Mouse (Mus musculus) right cerebral cortex, adult 2 months (tissue): Measurements from ENCODE around the gene Fpr2.
"Not testable (repeated sequence)": the region's sequence is repeated elsewhere in the genome, so short reads cannot be mapped to it uniquely, and the experiment has no call there.

ENCODE experiments used
- DNase-seq, 2 experiments: peaks; one replicate each; pipeline ENCODE4 v3.0.0; 2021 to 2022; ENCODE audit warnings: low spot score in 2 of 2

The Fpr2 gene

DNA sequence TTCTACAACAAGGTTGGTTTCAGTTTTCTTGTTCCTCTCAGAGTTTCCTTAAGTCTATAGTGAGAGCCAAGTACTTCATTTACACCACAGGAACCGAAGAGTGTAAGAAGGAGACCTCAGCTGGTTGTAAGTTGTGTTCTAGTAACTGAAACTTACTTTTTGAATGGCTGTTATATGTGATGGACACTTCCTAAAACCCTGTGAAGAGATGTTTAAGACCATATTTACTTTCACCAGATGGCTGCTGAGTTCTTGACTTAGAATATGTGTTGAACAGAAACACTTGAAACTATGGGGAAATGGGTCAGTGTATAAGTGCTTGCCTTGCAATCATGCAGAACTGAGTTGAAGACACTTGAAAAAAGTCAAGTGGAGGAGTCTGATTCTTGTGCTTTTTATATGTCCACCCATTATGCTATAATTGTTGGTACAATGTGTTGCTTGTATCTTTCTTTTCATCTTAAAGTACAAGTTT is at the start of gene Fpr2, which contains the start of gene Fpr3:
TSS of gene Fpr2 (plus strand) at position 51 of the 475 bp plus-strand sequence.
TSS of gene Fpr3 (plus strand) at position 79 of the 475 bp plus-strand sequence.
- no peak for DNase-seq

DNA sequence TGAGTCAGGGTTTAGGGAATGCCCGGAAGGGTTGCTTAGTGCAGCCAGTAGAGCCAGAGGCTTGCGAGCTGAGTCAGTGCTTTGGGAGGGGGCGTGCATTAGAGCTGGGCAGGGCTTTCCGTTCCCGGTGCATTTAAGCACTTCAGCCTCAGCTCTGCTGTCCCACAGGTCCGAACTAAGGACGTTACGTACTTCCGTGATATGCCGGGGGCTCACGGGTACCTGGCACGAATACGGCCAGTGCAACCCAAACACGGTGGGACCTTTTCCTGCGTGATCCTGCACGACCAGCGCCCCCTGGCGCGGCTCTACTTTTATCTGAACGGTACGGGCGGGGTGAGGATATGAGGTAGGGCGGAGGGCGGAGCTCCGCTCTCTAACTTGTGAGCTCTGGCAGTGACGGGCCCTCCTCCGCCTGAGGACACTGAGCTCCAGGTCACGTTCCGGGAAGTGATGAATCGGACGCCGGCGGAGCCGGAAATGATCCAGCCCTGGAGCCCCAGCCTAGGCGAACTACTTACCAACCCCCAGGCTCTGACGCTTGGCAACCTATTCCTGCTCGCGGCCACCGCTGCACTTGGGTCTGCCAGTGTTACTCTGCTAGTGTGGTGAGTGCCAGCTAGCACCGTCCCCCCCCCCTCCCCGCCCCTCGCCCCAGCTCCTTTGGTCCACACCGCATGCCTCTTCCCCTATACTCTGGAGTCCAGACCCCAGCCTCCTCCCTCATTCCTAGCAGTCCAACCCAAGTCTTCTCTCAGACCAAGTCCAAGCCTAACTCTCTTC is 49.5 kb upstream of the Fpr2 start:
- DNase-seq: peak; percentile 94 to 96

DNA sequence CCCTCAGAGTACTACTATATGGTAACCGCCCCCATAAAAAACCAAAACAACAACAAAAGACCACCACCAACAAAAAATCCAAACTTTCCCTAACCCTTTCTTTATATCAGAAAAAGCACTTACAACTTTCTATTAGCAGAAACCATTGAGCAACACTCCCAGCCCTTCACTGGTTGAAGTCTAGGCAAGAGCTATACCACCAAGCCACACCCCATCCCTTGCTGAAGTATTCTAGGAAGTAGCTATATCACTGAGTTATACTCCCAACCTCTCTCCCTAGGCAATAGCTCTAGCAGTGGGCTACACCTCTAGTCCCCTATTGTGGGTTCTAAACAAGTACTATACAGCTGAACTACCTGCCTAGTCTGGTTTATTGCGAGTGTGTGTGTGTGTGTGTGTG is 48.3 kb upstream of the Fpr2 start:
- DNase-seq: no peak

DNA sequence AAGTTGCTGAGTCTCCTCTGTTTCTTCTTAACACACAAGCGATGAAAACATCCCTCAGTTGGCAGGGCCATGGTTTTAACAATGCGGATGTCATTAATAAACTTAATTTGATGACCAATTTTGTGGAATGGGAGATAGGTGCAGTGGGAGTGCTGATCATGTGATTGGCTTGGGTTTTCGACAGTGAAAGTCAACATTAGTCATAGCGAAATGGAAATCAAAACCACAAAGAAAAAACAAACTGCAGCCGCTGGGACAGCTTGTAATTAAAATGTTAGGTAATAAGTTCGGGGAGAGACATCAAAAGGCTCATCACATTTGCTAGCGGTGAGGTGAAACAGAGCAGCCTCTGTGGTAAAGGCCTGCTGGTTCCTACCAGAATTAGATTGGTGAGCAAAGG is 46.8 kb upstream of the Fpr2 start:
- DNase-seq: no peak

DNA sequence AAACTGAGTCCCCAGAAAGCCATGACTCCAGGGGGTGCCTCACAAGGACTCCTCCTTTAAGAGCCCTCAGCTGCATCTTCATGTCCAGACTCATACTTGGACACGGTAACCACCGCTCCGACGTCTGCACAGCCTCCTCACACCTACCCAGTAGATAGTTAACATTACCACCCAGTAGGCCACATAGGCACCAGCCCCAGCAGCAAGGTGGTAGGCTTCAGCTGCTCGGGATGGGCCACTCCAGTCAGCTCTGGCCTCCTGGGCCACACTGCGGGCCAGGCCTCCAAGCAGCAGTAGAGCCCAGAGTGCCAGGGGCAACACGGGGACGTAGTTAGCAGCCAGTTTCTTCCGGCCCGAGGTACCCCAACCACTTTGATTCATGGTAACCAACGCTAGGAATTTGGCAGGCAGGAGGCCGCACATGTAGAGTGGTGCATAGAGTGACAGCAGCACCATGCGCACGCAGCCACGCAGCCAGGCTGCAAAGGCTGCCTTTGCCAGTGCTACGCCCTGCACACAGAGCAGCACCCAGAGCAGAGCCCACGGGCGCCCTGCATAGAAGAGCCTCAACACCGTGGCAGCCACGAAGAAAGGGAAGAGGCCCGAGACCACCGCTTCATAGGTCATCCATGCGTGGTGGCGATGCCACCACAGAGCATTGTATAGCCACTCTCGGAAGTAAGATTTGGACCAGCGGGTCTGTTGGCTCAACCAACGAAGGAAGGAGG is 43.9 kb upstream of the Fpr2 start:
- DNase-seq: no peak

DNA sequence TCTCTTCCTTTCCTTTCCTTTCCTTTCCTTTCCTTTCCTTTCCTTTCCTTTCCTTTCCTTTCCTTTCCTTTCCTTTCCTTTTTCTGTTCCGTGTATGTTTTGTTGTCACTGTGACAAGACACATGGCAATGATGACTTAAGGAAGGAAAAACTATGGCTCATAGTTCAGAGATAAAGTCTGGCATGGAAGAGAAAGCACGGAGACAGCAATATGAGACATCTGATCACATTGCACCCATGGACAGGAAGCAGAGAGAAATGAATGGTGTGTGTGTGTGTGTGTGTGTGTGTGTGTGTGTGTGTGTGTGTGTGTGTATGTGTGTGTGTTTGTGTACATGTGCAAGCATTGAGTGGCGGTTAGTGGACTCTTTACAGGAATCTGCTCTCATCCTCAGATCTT is 43.0 kb upstream of the Fpr2 start:
- DNase-seq: not testable (repeated sequence)

DNA sequence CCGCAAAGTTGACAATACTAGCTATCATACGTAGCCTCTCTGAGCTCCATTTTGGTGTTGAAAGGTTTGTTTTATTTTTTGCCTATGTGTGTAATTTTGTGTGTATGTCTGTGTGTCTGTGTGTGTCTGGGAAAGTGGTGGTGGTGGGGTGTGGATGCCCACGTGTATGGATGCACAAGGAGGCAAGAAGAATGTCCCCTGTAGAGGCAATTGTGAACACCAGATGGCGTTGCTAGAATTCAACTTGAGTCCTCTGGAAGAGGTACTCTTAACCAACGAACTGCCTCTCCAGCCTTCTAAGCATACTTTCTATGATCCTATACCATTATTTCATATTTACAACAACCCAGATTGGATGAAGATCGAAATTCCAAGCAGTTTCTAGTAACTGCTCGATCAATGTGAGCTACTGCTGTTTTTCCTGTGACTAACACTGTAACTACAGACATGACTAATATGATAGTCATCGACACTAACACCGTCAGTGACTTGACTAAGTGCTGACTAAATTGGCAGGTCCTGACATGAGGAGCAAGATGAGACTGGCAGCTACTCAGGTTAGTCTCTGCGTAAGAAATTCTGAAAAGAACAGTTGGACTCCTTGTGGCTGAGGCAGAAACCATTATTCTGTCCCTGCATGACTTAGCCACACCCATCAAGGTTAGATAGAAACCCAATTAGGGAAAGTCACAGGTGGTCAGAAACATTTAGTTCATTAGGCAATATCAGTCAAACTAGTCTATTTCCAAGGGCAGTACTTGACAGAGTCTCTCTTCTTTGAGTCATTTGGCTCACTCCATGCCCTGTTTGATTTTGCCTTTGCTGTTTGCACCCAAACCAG is 42.2 kb upstream of the Fpr2 start:
- DNase-seq: peak; percentile 39 to 50

DNA sequence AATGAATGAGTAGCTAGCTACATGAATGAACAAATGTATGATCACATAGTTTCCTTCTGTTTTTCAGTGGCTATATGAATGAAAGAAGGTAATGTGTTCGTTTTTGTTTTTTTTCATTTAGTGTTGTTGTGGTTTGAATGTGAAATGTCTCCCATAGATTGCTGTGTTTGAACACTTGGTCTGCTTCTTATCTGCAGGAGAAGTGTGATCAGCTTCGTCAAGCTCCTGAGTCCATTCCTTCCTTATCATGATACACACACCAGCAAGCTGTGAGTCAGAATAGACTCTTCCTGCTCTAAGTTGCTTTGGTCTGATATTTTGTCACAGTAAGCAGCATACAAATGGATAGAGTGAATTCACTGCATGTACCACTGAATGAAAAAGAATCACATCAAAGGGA is 38.6 kb upstream of the Fpr2 start:
- DNase-seq: no peak

DNA sequence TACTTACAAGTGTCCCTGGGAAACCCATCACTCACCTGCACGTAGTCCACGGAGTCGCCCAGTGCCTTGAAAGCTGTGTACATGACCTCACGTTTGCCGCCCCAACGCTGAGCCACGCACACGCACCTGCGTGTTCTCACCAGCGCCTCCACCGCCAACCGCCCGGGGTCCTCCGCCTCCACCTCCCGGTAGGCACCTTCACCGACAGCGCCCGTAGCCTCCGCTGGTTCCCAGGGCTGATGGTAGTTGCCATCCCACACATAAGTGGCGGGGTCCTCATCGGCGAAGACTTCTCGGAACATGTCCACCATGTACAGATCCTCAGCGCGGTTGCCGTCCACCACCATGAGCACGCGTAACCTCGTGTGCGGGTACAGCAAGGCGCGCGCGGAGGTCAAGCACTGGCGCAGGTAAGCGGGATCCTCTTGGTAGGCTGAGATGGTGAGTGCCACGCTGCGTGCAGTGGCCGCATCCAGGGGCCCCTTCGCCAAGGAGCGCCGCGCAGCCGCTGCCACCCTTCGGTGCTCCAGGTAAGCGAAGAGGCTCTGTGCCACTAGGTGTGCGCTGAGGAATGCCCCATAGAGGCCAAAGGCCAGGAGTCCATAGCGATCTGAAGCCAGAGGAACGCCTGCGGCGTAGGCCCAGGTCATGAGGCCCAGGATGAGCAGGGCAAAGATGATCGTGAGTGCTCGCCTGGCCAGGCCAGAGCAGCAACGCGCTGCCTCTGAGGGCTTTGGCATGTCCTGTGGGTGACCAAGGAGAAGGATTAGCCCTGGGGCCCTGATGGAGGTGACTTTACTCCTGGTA is 37.5 kb upstream of the Fpr2 start:
- DNase-seq: peak in 1 of 2 experiments; percentile 30

DNA sequence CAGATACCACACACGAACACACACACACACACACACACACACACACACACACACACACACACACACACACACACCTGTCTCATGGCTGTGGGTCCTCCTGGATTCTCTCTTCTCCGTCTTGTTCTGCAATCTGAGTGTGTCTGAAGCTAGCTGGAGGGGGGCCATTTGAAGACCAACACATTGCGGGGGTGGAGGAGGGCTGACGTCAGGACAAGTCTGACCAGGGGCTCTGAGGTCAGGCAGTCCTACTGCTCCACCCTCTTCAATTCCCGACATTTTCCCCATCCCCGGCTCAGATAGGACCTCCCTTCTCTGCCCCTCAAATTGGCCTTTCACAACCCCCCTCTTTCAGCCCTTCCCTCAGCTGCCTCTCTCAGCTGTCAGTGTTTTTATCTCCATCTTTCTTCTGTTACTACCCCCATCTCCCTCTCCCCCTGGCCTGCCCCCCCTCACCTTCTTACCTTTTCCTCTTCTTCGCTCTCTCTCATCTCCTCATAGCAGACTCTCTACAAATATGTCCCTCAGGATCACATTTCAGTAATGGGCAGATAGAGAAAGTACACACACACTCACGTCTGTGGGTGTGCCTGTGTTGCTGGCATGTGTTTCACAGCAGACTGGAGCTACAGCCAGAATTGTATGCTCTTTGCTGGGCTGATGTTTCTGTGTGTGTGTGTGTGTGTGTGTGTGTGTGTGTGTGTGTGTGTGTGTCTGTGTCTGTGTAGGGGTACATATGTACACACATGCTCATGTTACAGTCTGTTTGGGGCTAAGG is 32.4 kb upstream of the Fpr2 start, which contains the start of gene Has1:
TSS of gene Has1 (minus strand) at position 142 of the 775 bp plus-strand sequence.
- DNase-seq: no peak

DNA sequence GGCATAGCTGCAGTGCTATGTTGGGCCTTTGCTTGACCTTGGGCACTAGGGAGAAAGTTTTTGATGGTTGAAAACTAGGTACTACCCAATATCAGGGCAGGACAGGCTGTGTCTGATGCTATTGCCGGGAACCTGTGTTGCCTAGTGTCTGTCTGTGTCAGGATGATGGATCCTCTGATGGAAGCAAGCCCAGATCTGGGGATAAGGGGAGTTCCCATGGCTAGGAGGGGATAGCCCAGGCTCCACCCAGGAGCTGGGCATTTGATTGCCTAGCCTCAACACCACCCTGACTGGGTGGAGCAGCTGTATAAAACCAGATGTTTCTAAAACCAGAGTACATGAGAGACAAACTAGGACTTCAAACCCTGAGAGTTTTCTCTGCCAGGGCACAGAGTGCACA is 31.0 kb upstream of the Fpr2 start:
- no peak for DNase-seq

DNA sequence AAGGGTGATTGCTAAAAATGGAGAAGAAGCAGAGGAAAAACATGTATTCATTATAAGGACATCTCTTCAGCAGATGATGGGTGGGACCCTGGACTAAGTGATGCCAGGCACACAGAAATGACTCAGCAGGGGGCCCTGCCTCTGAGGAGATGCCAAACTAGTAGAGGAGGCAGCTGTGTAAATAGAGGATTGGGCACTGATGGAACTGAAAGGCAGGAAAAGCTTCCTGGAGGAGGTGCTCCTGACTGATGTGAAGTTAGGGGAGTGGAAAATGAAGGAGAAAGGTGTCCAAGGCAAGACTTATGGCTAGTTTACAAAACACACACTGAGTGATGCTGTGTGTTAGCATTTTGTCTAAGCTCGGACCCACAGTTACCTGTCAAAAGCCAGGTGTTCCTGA is 30.2 kb upstream of the Fpr2 start:
- no peak for DNase-seq

DNA sequence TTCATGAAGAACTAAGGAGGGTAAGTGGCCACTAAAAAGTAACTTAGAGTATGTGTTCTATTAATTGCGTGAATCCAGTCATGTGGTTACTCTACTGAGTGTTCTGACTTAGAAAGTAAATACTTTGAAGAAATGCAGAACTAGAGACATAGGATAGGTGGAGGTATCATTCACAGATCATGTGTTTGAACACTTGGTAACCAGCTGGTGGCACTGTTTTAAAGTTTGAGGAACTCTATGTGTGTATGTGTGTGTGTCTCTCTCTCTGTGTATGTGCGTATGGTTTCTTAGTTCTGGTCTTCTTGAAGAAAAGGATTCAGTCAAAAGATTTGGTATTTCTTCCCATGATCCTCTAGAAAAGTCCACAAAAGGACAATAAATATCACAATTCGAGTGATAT is 27.5 kb upstream of the Fpr2 start:
- DNase-seq: no peak

DNA sequence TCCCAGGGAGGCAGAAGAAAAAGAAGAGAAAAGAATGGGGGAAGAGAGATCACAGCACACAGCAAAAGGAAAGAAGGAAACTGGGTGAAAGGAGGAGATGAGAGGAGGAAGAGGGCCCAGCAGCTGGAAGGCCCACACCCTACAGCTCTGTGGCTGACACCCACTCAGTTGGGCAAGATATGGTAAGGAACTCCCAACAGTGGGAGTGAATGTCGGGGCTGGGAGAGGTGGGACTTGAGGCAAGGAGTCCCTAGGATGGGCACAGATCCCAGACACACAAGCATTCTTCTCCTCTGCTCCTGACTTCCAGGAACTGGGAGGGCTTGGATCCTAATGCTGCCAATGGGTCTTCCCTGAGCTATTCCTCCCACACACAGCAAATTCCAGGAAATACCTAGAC is 25.3 kb upstream of the Fpr2 start:
- no peak for DNase-seq

DNA sequence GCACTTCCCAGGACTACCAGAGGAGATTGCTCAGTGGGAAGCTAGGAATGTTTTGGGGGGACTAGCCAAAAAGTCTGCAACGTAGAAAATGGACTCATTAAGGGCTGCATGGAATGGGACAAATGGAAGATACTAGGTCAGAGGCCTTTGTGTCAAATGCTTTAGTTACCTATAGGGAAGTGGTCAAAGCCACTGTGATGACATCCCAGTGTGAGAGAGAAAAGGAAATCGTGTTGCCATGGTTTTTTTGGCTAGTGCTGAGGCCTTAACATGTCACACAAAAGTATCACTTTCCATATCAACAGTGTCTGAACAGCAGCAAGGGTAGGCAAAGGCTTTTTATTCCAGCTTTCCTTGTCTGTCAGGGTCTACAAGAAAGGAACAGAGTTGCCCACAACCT is 22.5 kb upstream of the Fpr2 start:
- DNase-seq: no peak

DNA sequence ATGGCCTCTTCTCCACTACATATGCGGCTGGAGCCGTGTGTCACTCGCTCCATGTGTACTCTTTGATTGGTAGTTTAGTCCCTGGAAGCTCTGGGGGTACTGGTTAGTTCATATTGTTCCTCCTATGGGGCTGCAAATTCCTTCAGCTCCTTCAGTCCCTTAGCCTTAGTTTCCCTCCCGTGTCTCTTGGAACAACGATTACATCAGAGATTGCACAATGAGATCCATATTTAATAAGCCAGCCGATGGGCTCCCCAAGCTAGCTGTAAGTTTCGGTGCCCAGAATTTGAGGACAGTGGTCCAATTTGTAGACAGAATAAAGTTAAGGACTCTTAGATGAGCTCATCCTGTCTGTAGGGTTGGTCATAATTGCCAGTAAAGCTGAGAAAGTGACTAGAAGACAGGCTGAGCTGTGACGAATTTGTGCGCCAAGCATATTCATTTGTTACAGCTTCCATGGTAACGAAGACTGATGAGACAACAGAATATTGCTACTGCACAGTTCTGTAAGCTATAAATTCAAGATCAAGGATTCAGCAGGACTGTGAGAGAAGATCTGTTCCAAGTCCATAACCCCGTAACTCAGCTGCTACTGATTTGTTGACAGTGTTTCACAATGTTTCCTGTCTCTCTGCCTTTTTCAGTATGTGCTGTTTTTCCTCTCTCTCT is 20.7 kb upstream of the Fpr2 start:
- DNase-seq: peak in 1 of 2 experiments; percentile 15

DNA sequence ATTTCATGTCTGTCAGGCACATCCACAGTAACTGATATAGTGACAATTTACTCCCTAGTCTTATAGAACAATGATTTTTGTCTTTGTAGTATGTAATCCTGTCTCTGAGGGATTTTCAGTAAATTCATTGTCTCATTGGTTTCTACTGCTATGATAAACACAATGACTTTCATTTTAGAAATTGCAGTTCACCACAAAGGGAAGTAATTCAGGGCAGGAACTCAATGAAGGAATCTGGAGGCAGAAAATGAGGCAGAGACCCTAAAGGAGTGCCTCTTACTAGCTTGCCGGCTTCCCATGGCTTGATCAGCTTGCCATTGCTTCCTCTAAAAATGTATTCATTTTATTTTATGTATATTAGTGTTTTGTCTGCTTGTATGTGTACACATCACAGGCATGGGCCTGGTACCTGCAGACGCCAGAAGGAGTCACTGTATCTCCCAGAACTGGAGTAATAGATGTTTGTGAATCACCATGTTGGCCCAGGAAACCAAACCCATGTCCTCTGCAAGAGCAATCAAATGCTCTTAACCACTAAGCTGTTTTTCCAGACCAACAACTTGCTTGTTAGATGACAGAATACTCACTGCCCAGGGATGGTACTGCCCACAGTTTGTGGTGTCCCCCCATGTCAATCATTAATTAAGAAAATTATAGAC is 16.6 kb upstream of the Fpr2 start:
- DNase-seq: no peak

DNA sequence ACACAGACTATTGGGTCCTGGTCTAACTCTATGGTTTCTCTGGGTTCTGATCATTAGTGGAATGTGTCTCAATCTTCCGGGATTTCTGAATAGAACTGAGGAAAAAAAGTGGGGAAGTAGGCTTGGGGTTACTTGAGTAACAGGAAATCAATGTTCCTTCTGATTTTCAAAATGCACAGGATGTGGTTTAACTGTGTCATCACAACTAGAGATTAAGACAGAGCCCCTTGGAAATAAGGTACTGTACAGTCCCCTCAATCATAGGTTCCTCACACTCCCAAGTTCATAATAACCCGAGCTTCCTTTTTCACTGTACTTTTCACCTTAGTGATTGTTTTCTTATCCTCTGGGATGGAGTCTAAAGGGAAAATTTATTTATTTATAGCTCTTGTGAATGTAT is 15.9 kb upstream of the Fpr2 start:
- no peak for DNase-seq

DNA sequence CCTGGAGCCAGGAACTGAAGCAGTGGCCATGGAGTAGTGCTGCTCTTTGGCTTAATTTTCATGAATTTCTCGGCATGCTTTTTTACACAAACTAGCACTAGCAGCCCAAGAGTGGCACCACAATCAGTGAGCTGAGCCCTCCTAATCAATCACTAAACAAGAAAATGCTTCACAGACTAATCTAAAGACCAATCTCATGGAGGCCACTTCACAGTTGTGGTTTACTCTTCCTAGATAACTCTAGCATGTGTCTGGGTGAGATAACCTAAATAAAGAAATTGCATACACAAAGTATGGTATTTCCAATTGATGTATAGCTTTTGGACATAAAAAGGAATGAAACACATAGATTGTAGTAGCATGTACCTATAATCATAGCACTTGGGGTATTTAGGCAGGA is 8.3 kb upstream of the Fpr2 start:
- DNase-seq: no peak
